Mouse (Mus musculus) c-Kit-negative CD71-positive TER-119-positive erythroid progenitor cells, embryonic 14.5 days (primary cell): ENCODE data around the gene Rer1.

ENCODE experiments used
- DNase-seq: peaks from one replicate; pipeline ENCODE4 v3.0.0-alpha.2; 2013; ENCODE audit warnings: low read depth, low spot score

Gene Rer1

DNA sequence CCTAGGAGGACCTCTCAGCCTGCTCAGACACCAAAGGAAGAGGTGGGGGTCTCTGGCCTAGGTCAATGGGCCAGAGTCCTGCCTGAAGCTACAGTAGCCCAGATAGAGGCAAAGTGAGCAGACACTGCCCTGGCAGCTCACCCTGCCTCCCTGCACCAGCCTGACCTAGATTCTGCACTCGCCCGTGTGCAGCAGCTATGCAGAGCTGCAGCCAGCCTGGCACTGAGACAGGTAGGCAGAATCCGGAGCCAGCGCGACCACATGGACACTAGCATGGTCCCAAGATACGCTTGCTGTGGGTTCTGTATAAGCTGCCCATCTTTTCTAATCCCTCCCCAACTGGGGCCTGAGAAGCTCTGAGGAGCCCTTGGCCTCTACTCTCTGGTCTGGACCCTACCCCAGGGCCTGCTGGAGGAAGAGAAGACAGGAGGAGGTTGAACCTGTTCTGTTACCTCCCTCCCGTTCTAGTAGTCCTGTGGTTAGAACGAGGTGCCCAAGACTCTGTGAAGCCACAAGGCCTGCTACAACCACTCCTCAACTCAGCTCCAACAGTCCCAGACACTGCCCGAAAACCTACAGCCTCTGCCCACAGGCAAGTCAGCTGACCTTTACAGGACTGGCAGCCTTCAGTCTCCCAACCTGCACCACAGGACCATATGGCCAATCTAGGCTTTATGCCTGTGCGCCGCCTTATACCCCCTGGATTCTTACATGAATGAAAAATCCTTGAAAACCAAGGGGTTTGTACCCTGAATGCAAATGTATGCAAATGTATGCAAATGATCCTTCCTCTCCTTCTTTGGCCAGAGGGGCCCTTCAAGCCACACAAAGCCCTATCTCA lies 61.8 kb downstream of the Rer1 start:
- DNase-seq, result no peak
